Mouse (Mus musculus): ENCODE results near the gene Xpo5. TPM values are rescaled to one million over a fixed set of nuclear protein-coding genes. Genes with fewer than 3 reads are reported as not detected.

Gene Xpo5
- total and polyA plus RNA-seq, 3 experiments, result 47.5 to 93.4 (median 82.7) TPM

DNA sequence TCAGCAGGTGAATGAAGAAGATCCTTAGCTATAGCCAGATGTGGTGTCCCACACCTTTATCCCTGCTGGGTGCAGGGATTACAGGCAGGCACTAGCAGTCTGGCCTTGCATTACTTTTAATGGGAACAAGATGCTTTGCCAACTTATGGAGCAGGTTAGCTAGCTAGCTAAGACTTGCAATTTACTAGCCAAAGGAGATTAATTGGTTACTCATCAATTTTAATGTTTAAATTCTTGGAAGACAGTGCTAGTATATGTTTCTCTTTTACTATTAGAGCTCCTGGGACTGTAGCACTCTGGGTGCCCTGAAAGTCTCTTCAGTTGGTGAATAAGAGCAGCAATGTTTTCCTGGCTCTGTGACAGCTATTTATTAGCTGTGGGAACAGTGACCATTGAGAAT lies 4.1 kb downstream of the Xpo5 start:
- peaks cover 34% of the 10 kb centered on the region for H3K79me2 ChIP-seq (ENCODE audit: control insufficient read depth, insufficient read depth, low read length, poor library complexity)

GRCm38 (mm10) chr17:46210550-46210949 lies 8.0 kb downstream of the Xpo5 start:
- no peak for DNase-seq (ENCODE audit: low read depth, low spot score)
- Histone ChIP-seq H3K9ac (ENCODE audit: control insufficient read depth, low read depth, low read length, poor library complexity, severe bottlenecking) (no peak overlapping the region), H3K79me2 (ENCODE audit: control insufficient read depth, insufficient read depth, low read length, poor library complexity) (peaks cover 3% of the 10 kb centered on the region; the same call in 1 of the 2 replicates), H3K4me1 (ENCODE audit: control insufficient read depth in 1 of 2, insufficient read depth in 2 of 2, low read length in 2 of 2) (no peaks in the 10 kb centered on the region), H3K36me3 (ENCODE audit: control insufficient read depth in 1 of 2, insufficient read depth in 2 of 2, low read length in 2 of 2) (peaks cover 0 to 59% of the 10 kb centered on the region in 2 experiments; a peak in 2 of 4 replicates), H3K27ac (ENCODE audit: control insufficient read depth, low read depth, low read length) (no peak overlapping the region), H3K27me3 (ENCODE audit: control insufficient read depth in 1 of 2, insufficient read depth in 2 of 2, low read length in 2 of 2) (no peaks in the 10 kb centered on the region), H3K4me3 (ENCODE audit: control insufficient read depth in 1 of 2, insufficient read depth in 1 of 2, low read depth in 2 of 2, low read length in 2 of 2) (no peak overlapping the region), H3K9me3 (replicated peaks; ENCODE audit: insufficient read depth, low read length) (no peaks in the 10 kb centered on the region)
- no peak for TF ChIP-seq CTCF (IDR thresholded peaks at IDR 0.05 in 2 of 3, conservative IDR thresholded peaks at IDR 0.05 in 1 of 3; ENCODE audit: control insufficient read depth in 1 of 3, insufficient read depth in 1 of 3, low read depth in 2 of 3, low read length in 3 of 3, poor library complexity in 1 of 3, severe bottlenecking in 1 of 3)
- TF ChIP-seq CHD1 (IDR thresholded peaks at IDR 0.05; ENCODE audit: low read depth, low read length), result no peak
- no peak for TF ChIP-seq MAZ (IDR thresholded peaks at IDR 0.05; ENCODE audit: low read depth, low read length)
- TF ChIP-seq RAD21 (IDR thresholded peaks at IDR 0.05; ENCODE audit: low read depth, low read length), result no peak
- TF ChIP-seq NELFE (IDR thresholded peaks at IDR 0.05; ENCODE audit: low read depth, low read length), result no peak
- TF ChIP-seq SIN3A (IDR thresholded peaks at IDR 0.05; ENCODE audit: low read length), result no peak
- no peak for TF ChIP-seq HCFC1 (IDR thresholded peaks at IDR 0.05; ENCODE audit: low read depth, low read length)
- no peak for TF ChIP-seq ELF1 (IDR thresholded peaks at IDR 0.05; ENCODE audit: low read depth, low read length)
- TF ChIP-seq ZNF384 (IDR thresholded peaks at IDR 0.05; ENCODE audit: low read depth, low read length), result no peak
- no peak for TF ChIP-seq CHD2 (IDR thresholded peaks at IDR 0.05; ENCODE audit: low read length)
- no peak for TF ChIP-seq EP300 (IDR thresholded peaks at IDR 0.05; ENCODE audit: low read depth in 1 of 2, low read length in 2 of 2)
- TF ChIP-seq UBTF (IDR thresholded peaks at IDR 0.05; ENCODE audit: borderline replicate concordance, insufficient read depth, low read depth, low read length), result no peak
- TF ChIP-seq ETS1 (IDR thresholded peaks at IDR 0.05; ENCODE audit: low read depth, low read length), result no peak
- TF ChIP-seq POLR2AphosphoS5 (IDR thresholded peaks at IDR 0.05; ENCODE audit: borderline replicate concordance, low read depth, low read length), result no peak
- TF ChIP-seq MEF2A (IDR thresholded peaks at IDR 0.05; ENCODE audit: extremely low read depth, insufficient replicate concordance, low read depth, low read length, poor library complexity, severe bottlenecking), result no peak
- no peak for TF ChIP-seq E2F4 (IDR thresholded peaks at IDR 0.05; ENCODE audit: borderline replicate concordance, low read depth, low read length)
- TF ChIP-seq MAFK (IDR thresholded peaks at IDR 0.05; ENCODE audit: borderline replicate concordance, low read depth, low read length), result no peak

More for the DNA sequence above, 4.1 kb downstream of the Xpo5 start:
- H3K9ac ChIP-seq (ENCODE audit: control insufficient read depth, low read depth, low read length, poor library complexity, severe bottlenecking), result no peak overlapping the region
- no peak overlapping the region for H3K27ac ChIP-seq (ENCODE audit: control insufficient read depth, low read depth, low read length)
- TF ChIP-seq NRF1 (IDR thresholded peaks at IDR 0.05; ENCODE audit: insufficient read depth, low read depth, low read length, poor library complexity, severe bottlenecking) (no peak), POLR2AphosphoS2 (IDR thresholded peaks at IDR 0.05; ENCODE audit: low read length) (no peak), MXI1 (IDR thresholded peaks at IDR 0.05; ENCODE audit: low read depth, low read length) (no peak), MYB (IDR thresholded peaks at IDR 0.05; ENCODE audit: low read depth, low read length) (no peak), ETS1 (IDR thresholded peaks at IDR 0.05; ENCODE audit: low read depth, low read length) (no peak), CHD1 (IDR thresholded peaks at IDR 0.05; ENCODE audit: low read depth, low read length) (no peak)
- H3K36me3 ChIP-seq (ENCODE audit: control insufficient read depth in 1 of 2, insufficient read depth in 2 of 2, low read length in 2 of 2), result peaks cover 11 to 47% of the 10 kb centered on the region in 2 experiments
- H3K9me3 ChIP-seq (replicated peaks; ENCODE audit: insufficient read depth, low read length), result no peaks in the 10 kb centered on the region
- peaks cover 3 to 8% of the 10 kb centered on the region in 2 experiments; a peak in 2 of 4 replicates for H3K4me1 ChIP-seq (ENCODE audit: control insufficient read depth in 1 of 2, insufficient read depth in 2 of 2, low read length in 2 of 2)
- no peak for DNase-seq (ENCODE audit: low read depth, low spot score)
- H3K27me3 ChIP-seq (ENCODE audit: control insufficient read depth in 1 of 2, insufficient read depth in 2 of 2, low read length in 2 of 2), result no peaks in the 10 kb centered on the region
- no peak overlapping the region for H3K4me3 ChIP-seq (ENCODE audit: control insufficient read depth in 1 of 2, insufficient read depth in 1 of 2, low read depth in 2 of 2, low read length in 2 of 2)

All from MEL (cell line).